Mouse (Mus musculus) embryonic fibroblast, embryonic 13.5 days (primary cell): ENCODE measurements around the gene Col6a6. TPM values are rescaled to one million over a fixed set of nuclear protein-coding genes. Genes with fewer than 3 reads are reported as not detected.
A peak's percentile ranks its signal among the peaks of the same experiment; 100 is the strongest.
"Not testable (repeated sequence)": the region's sequence is repeated elsewhere in the genome, so short reads cannot be mapped to it uniquely, and the experiment has no call there.

Experiments
- H3K27ac ChIP-seq: 2 replicates; pipeline ENCODE4 v1.5.1; 2012; ENCODE audit warnings: low read length, control low read depth, inconsistent platforms; ENCODE audit not compliant: insufficient read depth
- H3K4me1 ChIP-seq: 2 replicates; pipeline ENCODE4 v1.6.1; 2011; ENCODE audit warnings: low read length; ENCODE audit not compliant: control insufficient read depth, insufficient read depth
- H3K4me3 ChIP-seq: 2 replicates; pipeline ENCODE4 v1.5.1; 2011; ENCODE audit warnings: mild to moderate bottlenecking, control low read depth, low read length; ENCODE audit not compliant: insufficient read depth
- CTCF ChIP-seq: IDR thresholded peaks from 2 replicates; pipeline ENCODE4 v1.5.1; 2011; ENCODE audit warnings: mild to moderate bottlenecking, control low read depth, low read length, moderate library complexity, borderline replicate concordance; ENCODE audit not compliant: insufficient read depth
- POLR2A ChIP-seq: IDR thresholded peaks from 2 replicates; pipeline ENCODE4 v1.6.1; 2011; ENCODE audit warnings: low read depth, mild to moderate bottlenecking, control low read depth, low read length, moderate library complexity
- polyA plus RNA-seq: library from polyadenylated mRNA; stranded (reverse); fragments of >200 nt; gene quantifications from 2 replicates; pipeline ENCODE4 v1.2.4, GENCODE M21; 2011; ENCODE audit warnings: low read depth; ENCODE audit not compliant: missing spikeins, insufficient read length

Col6a6 gene
- polyA plus RNA-seq, 1 experiment, result 1.2 TPM

- no peak for TF ChIP-seq POLR2A
- no peak for TF ChIP-seq CTCF
- no peak overlapping the region for H3K4me3 ChIP-seq
- H3K4me1 ChIP-seq, result no peaks in the 10 kb centered on the region
- H3K27ac ChIP-seq, result no peak overlapping the region
Observed at GRCm38 (mm10) chr9:105684549-105685165, 143.3 kb downstream of the Col6a6 start.

- no peak overlapping the region for H3K4me3 ChIP-seq
- no peaks in the 10 kb centered on the region for H3K4me1 ChIP-seq
- H3K27ac ChIP-seq, result no peak overlapping the region
- TF ChIP-seq CTCF (no peak), POLR2A (no peak)
Observed at GRCm38 (mm10) chr9:105681386-105681785, 146.6 kb downstream of the Col6a6 start.

GRCm38 (mm10) chr9:105675941-105676340, 152.0 kb downstream of the Col6a6 start:
- TF ChIP-seq POLR2A (no peak), CTCF (no peak)
- no peaks in the 10 kb centered on the region for H3K4me1 ChIP-seq
- H3K27ac ChIP-seq, result no peak overlapping the region
- no peak overlapping the region for H3K4me3 ChIP-seq

GRCm38 (mm10) chr9:105672032-105672431, 155.9 kb downstream of the Col6a6 start:
- no peak for TF ChIP-seq CTCF
- no peak for TF ChIP-seq POLR2A
- H3K27ac ChIP-seq, result no peak overlapping the region
- H3K4me3 ChIP-seq, result no peak overlapping the region
- no peaks in the 10 kb centered on the region for H3K4me1 ChIP-seq

GRCm38 (mm10) chr9:105670916-105671315, 157.0 kb downstream of the Col6a6 start:
- Histone ChIP-seq H3K4me1 (no peaks in the 10 kb centered on the region), H3K4me3 (no peak overlapping the region), H3K27ac (no peak overlapping the region)
- TF ChIP-seq CTCF (no peak), POLR2A (no peak)

- TF ChIP-seq CTCF (no peak), POLR2A (no peak)
- H3K4me3 ChIP-seq, result no peak overlapping the region
- no peak overlapping the region for H3K27ac ChIP-seq
- no peaks in the 10 kb centered on the region for H3K4me1 ChIP-seq
Observed at GRCm38 (mm10) chr9:105665269-105665668, 162.7 kb downstream of the Col6a6 start.

GRCm38 (mm10) chr9:105659877-105660276, 168.1 kb downstream of the Col6a6 start:
- no peaks in the 10 kb centered on the region for H3K4me1 ChIP-seq
- H3K27ac ChIP-seq, result no peak overlapping the region
- TF ChIP-seq POLR2A (no peak), CTCF (no peak)
- no peak overlapping the region for H3K4me3 ChIP-seq

GRCm38 (mm10) chr9:105658216-105658615, 169.7 kb downstream of the Col6a6 start:
- Histone ChIP-seq H3K4me3 (no peak overlapping the region), H3K27ac (no peak overlapping the region), H3K4me1 (no peaks in the 10 kb centered on the region)
- TF ChIP-seq POLR2A, result no peak
- TF ChIP-seq CTCF, result no peak

GRCm38 (mm10) chr9:105656189-105656588, 171.8 kb downstream of the Col6a6 start:
- Histone ChIP-seq H3K4me3 (no peak overlapping the region), H3K4me1 (no peaks in the 10 kb centered on the region), H3K27ac (no peak overlapping the region)

GRCm38 (mm10) chr9:105642460-105643371, 185.2 kb downstream of the Col6a6 start, which contains the start of gene Pik3r4:
TSS of gene Pik3r4 (plus strand) at chr9:105642978.
- no peaks in the 10 kb centered on the region for H3K4me1 ChIP-seq
- TF ChIP-seq POLR2A, result peak; percentile 85
- no peak for TF ChIP-seq CTCF
- H3K4me3 ChIP-seq, result peak within 1 kb of the TSS; percentile 86
- H3K27ac ChIP-seq, result no peak within 1 kb of the TSS

More at GRCm38 (mm10) chr9:105656189-105656588, 171.8 kb downstream of the Col6a6 start:
- TF ChIP-seq POLR2A (no peak), CTCF (no peak)

- H3K4me3 ChIP-seq, H3K4me1 ChIP-seq, H3K27ac ChIP-seq: not testable (repeated sequence)
Observed at GRCm38 (mm10) chr9:105641377-105641776, 186.6 kb downstream of the Col6a6 start.
